Mouse (Mus musculus): ENCODE data around the gene Slc35g3.

- no peak for TF ChIP-seq CTCF (IDR thresholded peaks at IDR 0.05)
- no peak for TF ChIP-seq EP300 (IDR thresholded peaks at IDR 0.05)
Observed at GRCm38 (mm10) chr11:69712954-69713672, 48.7 kb downstream of the Slc35g3 start.

Data from lung, postnatal 0 days (tissue).